Mouse (Mus musculus): ENCODE data around the gene Agpat3. TPM values are rescaled to one million over a fixed set of nuclear protein-coding genes. Genes with fewer than 3 reads are reported as not detected.

Agpat3 gene
- total RNA-seq (2022): 100 to 1,000 TPM; 201 to 224 (median 209) TPM

DNA sequence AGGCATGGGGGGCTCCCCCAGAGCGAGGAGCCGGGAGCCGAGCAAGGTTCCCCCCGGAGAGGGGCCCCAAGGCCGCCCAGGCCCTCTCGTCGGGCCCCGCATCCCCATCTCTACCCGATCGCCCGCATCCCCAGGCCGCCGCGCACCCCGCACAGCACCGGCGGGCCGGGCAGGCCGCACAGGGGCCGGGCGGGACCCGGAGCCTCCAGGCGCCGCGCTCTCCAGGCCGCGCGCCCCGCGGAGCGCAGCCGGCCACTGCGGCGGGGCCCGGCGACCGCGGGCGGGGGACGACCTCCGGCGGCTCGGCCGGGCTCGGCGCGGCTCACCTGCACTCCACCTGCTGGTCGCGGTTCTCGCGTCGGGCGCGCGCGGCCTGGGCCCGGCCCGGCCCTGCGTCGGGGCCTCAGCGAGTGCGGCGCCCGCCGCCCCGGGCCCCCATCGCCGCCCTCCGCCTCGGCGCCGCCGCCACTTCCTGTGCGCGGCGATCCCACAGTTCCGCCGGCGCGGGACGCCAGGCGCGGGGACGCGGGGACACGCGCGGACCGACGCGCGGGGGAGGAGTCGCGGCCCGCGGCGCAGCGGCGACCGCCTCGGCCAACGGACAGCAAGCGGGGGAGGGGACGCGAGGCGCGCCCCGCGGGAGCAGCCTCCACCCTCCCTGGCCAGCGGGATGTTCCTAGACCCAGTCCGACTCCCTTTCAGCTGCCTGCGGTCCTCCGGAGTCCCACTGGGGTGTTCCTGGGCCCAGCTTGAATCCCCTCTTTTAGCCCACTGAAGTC, at the start of gene Agpat3:
Agpat3 (minus strand) TSS at position 603 of the 779 bp plus-strand sequence.
- peak in 1 of 2 experiments; percentile 43 for DNase-seq (ENCODE audit: low spot score in 2 of 2)

DNA sequence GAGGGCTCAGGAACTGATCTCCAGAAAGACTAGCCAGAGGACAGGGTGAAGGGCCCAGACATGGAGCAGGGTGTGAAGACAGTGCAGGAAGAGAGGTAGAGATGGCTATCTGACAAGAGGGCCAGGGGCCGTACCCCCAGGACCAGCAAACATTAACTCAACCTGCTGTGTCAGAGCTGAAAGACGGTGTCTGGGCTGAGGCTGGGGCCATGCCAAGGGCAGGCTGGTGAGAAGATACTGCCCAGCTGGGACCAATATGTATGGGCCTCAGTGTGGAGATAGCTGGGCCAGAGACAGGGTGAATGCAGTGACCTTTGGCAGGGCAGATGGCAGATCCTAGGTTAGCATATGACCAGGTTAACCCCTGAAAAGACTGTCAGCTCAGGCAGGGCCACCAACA, 48.8 kb upstream of the Agpat3 start:
- DNase-seq (ENCODE audit: low spot score in 2 of 2): no peak

DNA sequence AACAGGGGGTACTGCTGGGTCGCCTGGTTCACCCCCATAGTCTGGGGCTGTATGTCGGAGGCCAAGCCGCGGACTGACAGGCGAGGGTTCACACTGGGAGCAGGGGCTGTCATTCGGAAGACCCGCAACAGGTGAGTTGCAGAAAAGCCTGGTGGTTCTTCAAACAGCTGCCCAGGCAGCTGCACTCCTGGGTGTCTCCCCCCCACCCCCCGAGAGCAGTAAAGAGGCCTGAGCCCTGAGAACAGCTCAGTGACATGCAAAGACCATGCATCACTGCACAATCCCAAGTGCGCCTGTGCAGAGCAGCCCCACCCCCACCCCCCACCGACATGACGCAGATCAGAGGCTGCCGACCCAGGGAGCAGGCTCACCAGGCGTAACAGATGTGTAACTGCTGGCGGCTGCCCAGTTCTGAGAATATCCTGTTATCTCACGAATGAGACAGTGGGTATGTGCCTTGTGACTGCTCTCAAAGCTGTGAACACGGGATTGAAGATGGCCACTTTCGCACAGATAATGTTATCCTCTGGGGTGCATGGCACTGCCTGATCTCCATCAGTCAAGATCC, 46.9 kb upstream of the Agpat3 start:
- DNase-seq (ENCODE audit: low spot score in 2 of 2): no peak

DNA sequence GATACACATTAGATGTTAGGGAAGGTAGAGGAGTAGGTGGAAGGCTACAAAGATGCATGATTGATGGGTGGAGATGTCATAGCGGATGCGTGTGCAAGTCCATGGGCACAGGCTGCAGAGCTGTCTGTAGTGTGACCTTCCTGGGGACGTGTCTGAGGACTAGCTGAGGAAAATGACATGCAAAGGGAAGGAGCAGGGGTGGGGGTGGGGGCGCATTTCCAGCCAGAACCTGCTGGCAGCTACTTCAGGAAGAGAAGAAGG, 44.3 kb upstream of the Agpat3 start:
- no peak for DNase-seq (ENCODE audit: low spot score in 2 of 2)

DNA sequence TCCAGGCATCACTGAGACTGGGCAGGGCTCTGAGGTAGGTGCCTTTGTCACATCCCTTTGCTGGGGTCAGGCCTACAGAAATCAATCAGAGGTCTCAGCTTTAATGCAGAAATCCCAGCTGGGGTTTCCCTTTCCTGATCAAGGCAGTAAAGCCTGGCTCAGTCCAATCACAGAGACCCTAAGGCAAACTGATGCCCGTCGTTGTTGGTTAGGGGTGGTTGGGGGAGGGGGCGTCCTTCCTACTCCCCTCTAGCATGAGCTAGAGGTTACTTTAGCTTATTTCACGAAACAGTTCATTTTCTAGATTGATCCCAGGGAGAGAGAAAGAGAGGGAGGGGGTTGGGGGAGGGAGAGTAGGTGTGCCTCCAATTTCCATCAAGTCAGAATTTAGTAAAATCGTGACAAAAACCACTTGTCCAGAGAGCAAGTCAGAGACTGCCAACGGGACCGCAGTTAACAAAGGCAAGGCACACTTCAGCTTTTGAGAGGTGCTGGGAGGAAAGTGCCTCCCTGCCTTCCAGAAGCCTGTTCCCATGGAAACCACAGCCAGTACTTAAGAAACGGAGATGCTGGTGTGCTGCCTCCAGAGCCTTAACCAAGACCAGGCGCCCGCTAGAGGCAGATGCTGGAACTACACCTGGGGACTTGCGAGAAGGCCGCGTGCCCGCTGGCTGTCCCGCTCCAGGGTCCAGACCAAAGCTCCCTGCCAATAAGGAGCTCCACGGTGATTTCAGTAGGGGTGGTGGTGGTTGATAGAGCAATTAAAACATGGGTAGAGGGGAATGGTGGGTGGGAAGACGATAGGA, 43.7 kb upstream of the Agpat3 start:
- peak; percentile 92 to 98 for DNase-seq (ENCODE audit: low spot score in 2 of 2)

DNA sequence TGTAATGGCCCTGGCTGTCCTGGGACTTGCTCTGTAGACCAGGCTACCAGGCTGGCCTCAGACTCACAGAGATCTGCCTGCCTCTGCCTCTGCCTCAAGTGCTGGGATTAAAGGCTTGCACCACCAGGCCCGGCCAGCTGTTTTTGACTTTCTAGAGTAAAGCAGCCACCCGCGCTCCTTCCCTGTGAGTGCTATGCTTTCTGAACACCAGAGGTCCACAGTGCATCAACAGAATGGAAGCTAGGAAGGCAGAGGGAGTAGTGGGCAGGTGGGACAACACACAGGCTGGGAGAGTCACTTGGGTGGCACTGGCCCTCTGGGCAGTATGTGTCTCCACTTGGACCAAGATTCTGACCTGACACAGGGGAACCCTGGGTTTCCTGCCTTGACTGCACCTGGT, 43.1 kb upstream of the Agpat3 start:
- DNase-seq (ENCODE audit: low spot score in 2 of 2): no peak

DNA sequence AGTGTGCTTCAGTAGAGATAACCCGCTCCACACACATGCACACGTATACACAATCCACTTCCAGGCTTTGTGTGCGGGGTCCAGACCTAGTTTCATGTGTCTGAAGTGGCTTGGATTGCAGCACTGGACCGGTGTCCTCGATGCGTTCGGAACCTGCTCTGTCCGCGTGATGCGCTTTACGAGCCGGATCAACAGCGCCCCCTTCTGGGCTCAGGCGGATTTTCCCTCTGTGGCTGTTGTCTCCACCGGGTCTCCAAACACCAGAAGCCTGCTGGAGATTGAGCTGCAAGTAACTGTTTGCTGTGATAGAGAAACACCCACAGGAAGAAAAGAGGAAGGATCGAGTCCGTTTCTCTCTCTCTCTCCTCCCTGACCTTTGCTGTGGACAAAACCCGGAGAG, 39.8 kb upstream of the Agpat3 start:
- peak; percentile 63 to 87 for DNase-seq (ENCODE audit: low spot score in 2 of 2)

DNA sequence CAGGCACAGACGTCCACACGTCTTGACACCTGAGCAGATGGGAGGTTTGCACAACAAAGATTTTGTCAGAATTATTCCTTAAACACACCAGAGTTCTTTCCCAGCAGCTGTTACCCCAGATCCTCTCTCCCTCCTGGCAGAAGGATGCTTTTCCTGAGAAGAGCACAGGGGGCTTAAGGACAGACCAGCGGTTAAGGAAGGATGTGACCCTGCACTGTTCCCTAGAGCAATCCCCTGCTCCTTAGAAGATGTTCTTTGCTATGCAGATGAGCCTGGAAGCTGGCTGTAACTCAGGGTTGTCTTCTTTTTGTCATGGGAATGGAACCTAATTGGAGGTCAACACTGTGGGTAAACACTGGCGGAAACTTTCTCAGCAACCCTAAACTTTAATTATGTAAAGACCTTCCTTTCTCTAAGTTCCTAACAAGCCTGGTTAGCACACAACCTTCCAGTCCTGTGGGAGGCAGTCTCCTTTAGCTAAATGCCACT, 38.7 kb upstream of the Agpat3 start:
- no peak for DNase-seq (ENCODE audit: low spot score in 2 of 2)

DNA sequence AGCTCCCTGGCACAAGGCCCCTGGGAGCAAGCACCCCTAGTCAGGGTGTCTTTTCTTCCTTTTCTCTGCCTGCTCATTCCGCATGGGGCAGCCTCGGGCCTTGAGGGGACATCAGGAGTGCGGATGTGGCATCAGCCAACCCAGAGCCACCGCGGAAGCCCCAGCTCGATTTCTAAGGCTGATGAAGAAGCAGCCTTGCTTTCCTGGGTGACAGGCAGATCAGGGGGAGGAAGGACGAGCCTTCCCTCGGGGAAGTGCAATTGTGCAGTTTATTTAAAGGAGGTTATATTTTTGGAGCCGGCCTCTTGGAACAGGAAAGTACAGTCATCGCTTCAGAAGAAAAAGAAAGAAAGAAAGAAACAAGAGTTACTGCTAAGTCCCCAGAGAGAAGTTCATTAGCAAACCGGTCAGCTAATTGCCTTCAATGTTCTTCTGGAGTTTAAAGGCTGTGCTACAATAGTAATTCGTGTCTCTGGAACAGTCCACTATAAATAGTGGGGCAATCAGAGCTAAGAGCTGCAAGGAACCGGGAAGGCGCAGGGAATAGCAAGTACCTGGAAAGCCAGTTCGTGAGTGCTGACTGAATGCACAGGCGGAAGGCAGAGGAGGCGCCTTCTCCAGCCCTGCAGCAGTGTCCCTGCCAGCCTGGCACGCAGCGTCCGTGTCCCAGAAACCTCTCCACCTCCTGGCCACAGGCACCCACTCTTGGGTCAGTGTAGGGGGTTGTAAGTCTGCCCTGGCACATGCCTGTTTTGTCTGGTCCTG, 36.1 kb upstream of the Agpat3 start:
- DNase-seq (ENCODE audit: low spot score in 2 of 2): peak; percentile 50 to 70

DNA sequence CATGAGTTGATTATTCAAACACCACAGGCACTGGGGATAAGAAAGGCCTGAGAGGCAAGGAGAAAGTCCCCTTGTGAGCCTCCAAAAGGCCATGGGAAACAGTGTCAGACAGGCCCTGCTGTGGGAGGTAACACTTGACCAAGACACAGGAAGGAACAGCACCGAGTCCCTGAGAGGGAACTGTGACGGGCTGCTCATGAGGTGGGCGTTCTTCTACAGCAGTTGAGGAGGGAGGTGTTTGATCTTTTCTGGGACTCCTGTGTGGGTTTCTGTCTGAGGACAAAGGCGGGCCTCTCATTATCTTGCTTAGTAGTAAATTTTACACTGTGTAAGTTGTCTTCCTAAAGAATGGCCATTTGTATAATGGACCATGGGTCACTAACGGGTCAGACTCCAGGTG, 33.2 kb upstream of the Agpat3 start:
- no peak for DNase-seq (ENCODE audit: low spot score in 2 of 2)

DNA sequence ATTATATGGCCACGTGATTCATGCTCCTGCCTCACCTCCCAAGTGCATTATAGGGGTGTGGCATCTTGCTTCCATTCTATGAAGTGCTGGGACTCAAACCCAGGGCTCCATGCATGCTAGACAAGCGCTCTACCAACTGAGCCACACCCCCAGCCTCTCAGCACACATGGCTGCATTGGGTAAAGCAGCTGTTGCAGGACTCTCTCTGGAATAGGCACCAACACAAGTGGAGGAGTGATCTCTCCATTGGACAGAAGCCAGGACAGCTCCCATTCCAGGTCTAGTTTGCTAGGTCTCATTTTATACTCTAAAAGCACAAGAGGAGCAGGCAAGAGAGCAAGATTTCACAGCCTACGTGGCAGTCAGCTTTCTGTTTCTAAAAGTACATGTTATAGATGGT, 31.3 kb upstream of the Agpat3 start:
- no peak for DNase-seq (ENCODE audit: low spot score in 2 of 2)

DNA sequence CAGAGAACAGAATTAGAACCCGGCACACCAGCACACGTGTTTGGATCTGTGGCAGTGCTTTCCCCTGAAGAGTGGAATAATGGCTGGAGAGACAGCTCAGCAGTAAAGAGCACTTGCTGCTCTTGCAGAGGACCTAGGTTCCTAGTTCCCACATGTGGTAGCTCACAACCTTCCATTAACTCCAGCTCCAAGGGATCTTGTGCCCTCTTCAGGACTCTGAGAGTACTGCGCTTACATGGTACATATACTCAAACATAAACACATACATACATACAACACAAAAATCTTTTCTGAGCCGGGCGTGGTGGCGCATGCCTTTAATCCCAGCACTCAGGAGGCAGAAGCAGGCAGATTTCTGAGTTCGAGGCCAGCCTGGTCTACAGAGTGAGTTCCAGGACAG, 26.2 kb upstream of the Agpat3 start:
- no peak for DNase-seq (ENCODE audit: low spot score in 2 of 2)

DNA sequence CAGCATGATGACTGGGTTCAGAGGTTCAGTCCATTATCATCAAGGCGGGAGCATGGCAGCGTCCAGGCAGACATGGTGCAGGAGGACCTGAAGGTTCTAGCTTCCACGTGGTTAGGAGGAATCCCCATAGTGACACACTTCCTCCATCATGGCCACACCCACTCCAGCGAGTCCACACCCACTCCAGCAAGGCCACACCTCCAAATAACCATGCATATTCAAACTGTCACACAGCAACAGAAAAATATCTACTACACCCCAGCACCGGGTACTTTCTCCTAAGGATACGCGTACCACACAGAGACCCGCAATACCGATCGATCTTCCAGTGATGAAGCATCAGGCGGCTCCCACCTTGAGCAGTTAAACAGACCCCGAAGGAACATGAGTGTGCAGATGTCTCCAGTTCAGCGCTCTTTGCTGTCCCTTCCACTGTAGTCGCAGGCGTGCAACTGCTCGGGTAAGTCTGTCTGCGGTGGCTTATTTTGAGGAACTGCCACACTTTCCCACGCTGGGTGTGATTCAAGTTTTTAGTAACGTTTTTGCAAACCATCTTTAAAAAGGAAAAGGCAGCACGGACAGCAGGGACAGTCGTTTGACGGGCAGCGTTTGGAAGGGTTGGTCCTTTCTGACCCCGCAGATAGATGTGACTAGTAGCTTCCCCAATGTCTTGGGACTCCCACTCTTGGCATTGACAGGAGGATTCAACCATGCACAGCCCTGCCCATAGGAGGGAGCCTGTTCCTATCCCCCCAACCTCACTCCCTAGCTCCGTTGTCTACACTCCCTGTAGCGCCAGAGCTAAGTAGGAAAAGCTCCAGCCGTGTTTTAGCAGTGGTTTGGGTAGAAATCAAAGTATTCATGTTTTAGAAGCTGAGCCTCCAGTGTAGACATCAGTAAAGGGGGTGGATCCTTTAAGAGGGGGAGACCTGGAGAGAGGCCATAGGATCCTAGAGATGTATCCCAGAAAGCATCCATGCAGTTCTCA, 20.7 kb upstream of the Agpat3 start:
- DNase-seq (ENCODE audit: low spot score in 2 of 2): no peak

DNA sequence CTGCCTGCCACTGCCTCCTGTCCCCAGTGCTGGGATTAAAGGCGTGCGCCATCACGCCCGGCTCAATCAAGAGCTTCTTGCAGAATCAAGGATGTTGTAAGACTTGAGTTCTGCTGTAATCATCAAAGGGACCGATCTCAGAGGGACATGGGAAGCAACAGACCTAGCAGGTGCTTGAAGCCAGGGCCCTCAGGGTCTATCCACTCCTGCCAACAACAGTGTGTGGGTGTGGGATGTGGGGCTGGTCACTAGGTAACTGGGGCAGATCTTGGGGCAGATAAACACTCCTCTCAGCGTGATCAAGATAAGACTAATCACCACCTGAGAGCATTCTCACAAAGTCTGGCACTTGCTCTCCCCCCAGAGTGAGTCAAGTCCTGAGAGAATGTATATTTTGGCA, 19.5 kb upstream of the Agpat3 start:
- DNase-seq (ENCODE audit: low spot score in 2 of 2): no peak

DNA sequence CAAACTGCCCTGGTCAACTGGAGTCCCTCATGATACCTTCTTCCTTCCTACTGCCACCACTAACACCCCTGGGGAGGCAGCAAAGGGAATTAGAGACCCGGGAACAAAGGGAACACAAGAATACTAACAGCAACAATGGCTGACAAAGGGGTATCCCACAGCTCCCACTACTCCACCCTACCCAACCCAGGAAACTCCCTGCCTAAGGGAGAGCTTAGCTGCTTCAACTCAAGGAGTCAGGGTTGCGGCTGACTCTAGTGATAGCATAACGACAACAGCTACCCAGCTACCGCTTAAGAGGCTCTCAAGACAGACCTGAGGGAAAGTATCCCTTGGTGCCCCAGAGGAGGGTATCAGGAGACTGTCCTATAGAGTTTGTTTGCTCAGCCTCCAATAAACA, 15.3 kb upstream of the Agpat3 start:
- no peak for DNase-seq (ENCODE audit: low spot score in 2 of 2)

DNA sequence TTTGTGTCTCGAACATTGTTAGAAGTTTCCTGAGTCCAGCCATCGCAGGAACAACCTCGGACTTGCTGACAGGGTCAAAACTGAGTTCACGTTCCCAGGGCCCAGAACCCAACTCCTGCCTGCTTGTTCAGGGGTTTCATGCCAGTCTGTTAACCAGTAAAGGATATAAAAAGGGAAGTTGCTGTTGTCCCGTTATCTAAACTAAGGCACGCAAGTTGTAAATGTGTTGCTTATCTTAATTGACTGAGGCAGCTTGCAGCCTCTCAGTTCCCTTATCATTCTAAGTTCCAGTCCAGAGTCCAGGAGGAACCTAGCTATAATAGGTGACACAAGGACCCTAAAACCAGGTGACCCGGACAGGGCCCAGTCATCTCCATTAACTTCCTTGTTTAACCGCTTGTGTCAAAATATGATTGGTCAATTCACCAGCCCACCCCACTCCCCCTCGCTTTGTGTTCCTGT, 14.6 kb upstream of the Agpat3 start:
- no peak for DNase-seq (ENCODE audit: low spot score in 2 of 2)

DNA sequence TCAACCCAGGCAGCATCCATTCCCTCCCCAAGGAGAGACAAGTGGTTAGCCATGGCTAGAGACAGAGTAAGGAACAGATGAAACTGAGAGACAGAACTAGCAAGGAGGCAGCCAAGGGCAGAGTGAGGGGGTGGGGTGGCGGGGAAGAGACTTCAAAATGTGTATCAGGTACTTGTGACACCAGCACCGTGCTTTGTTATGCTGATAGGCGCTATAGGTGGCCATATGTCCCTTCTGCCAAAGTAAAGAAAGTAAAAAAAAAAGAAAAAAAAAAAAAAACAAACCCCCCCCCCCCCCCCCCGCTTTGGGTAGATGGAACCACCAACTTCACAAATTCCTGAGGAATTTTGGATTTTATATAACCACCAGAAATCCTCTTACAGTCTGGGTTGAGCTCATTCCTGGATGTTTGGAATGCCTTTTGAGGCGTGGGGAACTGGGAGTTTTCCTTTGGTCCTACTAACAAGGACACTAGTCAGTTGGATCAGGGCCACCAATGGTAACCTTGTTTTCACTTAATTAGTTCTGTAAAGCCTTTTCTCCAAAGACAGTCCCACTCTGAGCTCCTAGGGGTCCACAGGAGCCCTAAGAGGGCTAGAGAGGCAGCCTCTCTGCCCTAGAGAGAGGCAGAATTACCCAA, 14.0 kb upstream of the Agpat3 start:
- no peak for DNase-seq (ENCODE audit: low spot score in 2 of 2)

DNA sequence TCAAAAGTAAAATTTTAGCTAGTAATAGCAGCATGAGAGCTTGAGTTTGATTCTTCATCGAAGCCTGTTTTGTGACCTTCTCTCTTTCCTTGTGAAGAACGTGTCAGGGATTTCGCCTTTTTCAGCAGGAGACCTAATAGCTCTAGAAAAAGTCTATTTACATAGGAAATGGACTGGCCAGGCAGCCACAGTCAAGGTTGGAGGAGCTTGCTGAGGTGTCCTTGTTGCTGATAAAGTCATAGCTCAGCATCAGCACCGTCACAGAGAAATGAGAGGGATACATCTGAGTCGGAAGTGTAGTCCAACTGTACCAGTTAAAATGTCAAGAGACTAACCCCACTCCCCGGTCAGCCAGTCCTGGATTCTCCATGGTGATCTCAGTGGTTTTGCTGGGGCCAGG, 13.3 kb upstream of the Agpat3 start:
- no peak for DNase-seq (ENCODE audit: low spot score in 2 of 2)

DNA sequence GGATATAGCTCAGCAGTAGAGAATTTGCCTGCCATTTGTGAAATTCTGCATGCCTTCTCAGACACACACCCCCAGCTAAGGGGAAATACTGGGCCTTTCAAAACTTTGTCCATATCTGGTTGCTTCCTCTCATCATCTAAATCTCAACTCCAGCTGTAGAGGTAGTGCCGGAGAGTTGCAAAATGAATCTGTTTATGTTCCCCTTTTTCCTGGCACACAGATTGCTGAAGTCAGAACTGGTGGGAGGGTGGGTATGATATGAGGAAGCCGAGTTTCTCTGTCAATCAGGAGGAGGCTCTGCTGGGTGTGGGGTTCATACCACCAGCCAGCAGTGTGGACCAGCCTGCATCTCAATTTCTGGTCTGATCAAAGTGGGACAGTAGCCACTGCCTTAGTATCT, 11.8 kb upstream of the Agpat3 start:
- DNase-seq (ENCODE audit: low spot score in 2 of 2): no peak

DNA sequence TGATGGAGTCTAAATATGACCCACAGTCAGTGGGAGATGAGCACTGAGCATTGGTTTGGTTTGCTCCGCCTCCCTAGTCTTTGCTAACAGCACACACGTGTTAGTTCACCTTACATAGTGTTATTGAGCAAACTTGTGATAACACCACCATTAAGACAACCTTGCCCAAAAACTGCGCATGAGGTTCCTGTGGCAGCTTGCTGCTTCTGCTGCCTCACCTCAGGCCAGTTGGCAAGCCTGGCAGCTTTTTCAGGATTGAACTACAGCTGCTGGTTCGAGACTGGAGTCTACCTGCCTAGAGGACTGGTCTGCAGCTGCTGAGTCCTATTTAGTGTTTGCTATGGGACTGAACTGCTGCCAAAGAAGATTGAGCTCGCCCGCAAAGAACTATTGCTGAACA, 11.1 kb upstream of the Agpat3 start:
- DNase-seq (ENCODE audit: low spot score in 2 of 2): no peak
